Mouse (Mus musculus) intestine, embryonic 15.5 days (tissue): ENCODE measurements around the gene Myh7b. TPM values are rescaled to one million over a fixed set of nuclear protein-coding genes. Genes with fewer than 3 reads are reported as not detected.
A peak's percentile ranks its signal among the peaks of the same experiment; 100 is the strongest.

Experiments
- ATAC-seq: fragments of 200-750 bp; cut with Nextera tagmentation; 2 replicates; pipeline ENCODE4 v1.8.0; 2017; ENCODE audit warnings: moderate TSS enrichment, moderate library complexity
- H3K27ac ChIP-seq: fragments of 300-500 bp; sonication (generic); 2 replicates; pipeline ENCODE4 v1.5.1; 2015; ENCODE audit warnings: mild to moderate bottlenecking, inconsistent platforms
- H3K27me3 ChIP-seq: fragments of 300-500 bp; sonication (generic); replicated peaks from 2 replicates; pipeline ENCODE4 v1.6.1; 2015; ENCODE audit warnings: inconsistent platforms
- H3K36me3 ChIP-seq: fragments of 300-500 bp; sonication (generic); 2 replicates; pipeline ENCODE4 v1.6.1; 2015; ENCODE audit warnings: inconsistent platforms
- H3K4me1 ChIP-seq: fragments of 300-500 bp; sonication (generic); replicated peaks from 2 replicates; pipeline ENCODE4 v1.6.1; 2015; ENCODE audit warnings: inconsistent platforms
- H3K4me2 ChIP-seq: fragments of 300-500 bp; sonication (generic); replicated peaks from 2 replicates; pipeline ENCODE4 v1.6.1; 2015; ENCODE audit warnings: mild to moderate bottlenecking, inconsistent platforms
- H3K4me3 ChIP-seq: fragments of 300-500 bp; sonication (generic); replicated peaks from 2 replicates; pipeline ENCODE4 v1.5.1; 2015; ENCODE audit warnings: inconsistent platforms
- H3K9ac ChIP-seq: fragments of 300-500 bp; sonication (generic); 2 replicates; pipeline ENCODE4 v1.6.1; 2015; ENCODE audit warnings: inconsistent platforms
- H3K9me3 ChIP-seq: fragments of 300-500 bp; sonication (generic); 2 replicates; pipeline ENCODE4 v1.6.1; 2016; ENCODE audit warnings: inconsistent platforms
- WGBS: fragments of 180-500 bp; shearing (Covaris S2); methylation state at CpG from one replicate; pipeline ENCODE4 v1.1.7; 2015; 5-methylcytosine and 5-hydroxymethylcytosine counted together
- polyA plus RNA-seq: library from polyadenylated mRNA; unstranded; fragments of >200 nt; fragmentation: Nextera tagmentation; extraction: Ambion mirVana; gene quantifications from 2 replicates; pipeline ENCODE4 v1.2.1, GENCODE M21; 2015

The Myh7b gene
- polyA plus RNA-seq, 1 experiment from 2014 or later, result 0.72 TPM

DNA sequence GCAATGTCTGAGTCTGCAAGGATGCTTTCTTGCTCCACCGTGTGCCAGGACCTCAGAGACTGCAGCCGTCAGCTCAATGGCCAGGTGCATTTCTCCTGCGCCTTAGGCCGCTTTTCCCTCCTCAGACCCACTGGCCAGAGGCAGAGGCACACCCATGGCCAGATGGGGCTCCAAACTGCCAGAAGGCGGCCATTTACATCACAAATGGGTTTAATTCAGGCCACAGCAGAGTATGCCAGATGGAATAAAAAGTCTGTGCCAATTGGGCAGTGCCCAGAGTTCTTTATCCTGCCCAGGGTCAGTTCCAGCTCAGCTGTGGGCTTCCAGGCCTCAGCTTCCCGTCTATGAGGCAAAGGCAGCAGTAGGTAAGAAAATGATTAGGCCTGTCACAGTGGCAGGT is 29.6 kb downstream of the Myh7b start:
- Histone ChIP-seq H3K4me3 (no peak overlapping the region), H3K36me3 (peaks cover 58% of the 10 kb centered on the region), H3K4me2 (no peak overlapping the region), H3K4me1 (peaks cover 6% of the 10 kb centered on the region; the same call in 1 of the 2 replicates), H3K27ac (peak overlapping the region; percentile 62; the same call in 1 of the 2 replicates), H3K9me3 (no peaks in the 10 kb centered on the region), H3K27me3 (no peaks in the 10 kb centered on the region), H3K9ac (no peak overlapping the region)
- no peak for ATAC-seq
- WGBS, result 90% methylated on average over 6 of the region's 6 CpGs

- Histone ChIP-seq H3K27ac (peak overlapping the region; percentile 62), H3K4me3 (no peak overlapping the region), H3K4me1 (peaks cover 6% of the 10 kb centered on the region; the same call in 1 of the 2 replicates), H3K4me2 (no peak overlapping the region), H3K9me3 (no peaks in the 10 kb centered on the region), H3K9ac (no peak overlapping the region), H3K27me3 (no peaks in the 10 kb centered on the region), H3K36me3 (peaks cover 56% of the 10 kb centered on the region)
- ATAC-seq, result peak; percentile 95
- 82% methylated on average over 18 of the region's 18 CpGs for WGBS
These were observed 30.8 kb downstream of the Myh7b start for GRCm38 (mm10) chr2:155641540-155642472.

DNA sequence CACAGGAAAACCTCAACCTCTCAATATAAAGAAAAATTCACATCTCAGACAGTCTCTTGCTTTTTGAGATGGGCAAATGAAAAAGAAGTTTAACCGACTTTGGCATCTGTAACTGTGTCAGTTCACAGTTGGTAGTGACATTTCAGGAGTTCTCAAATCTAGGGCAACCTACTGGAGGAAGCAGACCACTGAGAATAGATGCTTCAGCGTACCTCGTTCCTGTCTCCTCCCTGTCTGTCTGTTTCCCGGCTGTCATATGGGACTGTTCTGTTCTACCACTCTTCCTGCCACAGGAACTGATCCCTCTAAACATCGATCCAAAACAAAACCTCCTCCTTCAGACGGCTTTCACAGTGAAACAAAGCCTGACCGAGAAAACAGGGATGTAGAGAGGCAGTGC is 34.7 kb downstream of the Myh7b start:
- WGBS, result 90% methylated on average over 7 of the region's 7 CpGs
- peaks cover 49% of the 10 kb centered on the region for H3K36me3 ChIP-seq

DNA sequence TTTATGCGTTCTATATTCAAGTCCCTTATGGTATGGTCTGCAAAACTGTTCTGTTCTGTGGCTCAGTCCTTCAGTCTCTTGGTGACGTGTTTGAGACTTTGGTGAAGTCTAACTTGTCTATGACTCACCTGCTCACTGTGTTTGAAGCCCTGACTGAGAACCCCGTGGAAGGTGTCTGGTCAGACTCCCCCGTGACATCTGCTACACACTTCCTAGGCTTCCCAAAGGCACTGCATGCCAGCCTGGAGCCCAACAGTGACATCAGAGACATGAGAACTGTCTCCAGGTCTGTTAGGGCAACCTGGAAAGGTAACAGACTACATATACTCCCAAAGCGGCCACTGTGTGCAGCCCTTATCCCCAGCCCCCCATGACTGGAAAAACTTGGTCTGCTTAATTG is 41.6 kb downstream of the Myh7b start:
- Histone ChIP-seq H3K36me3 (peaks cover 47% of the 10 kb centered on the region), H3K9me3 (no peaks in the 10 kb centered on the region), H3K9ac (no peak overlapping the region), H3K4me3 (no peak overlapping the region), H3K4me2 (no peak overlapping the region), H3K27ac (no peak overlapping the region), H3K27me3 (no peaks in the 10 kb centered on the region), H3K4me1 (no peaks in the 10 kb centered on the region)
- 93% methylated on average over 5 of the region's 5 CpGs for WGBS
- no peak for ATAC-seq

More for the DNA sequence above, 34.7 kb downstream of the Myh7b start:
- Histone ChIP-seq H3K4me1 (peaks cover 6% of the 10 kb centered on the region; the same call in 1 of the 2 replicates), H3K4me2 (no peak overlapping the region), H3K9ac (no peak overlapping the region), H3K9me3 (no peaks in the 10 kb centered on the region), H3K27me3 (no peaks in the 10 kb centered on the region), H3K4me3 (no peak overlapping the region), H3K27ac (no peak overlapping the region)
- no peak for ATAC-seq

- WGBS, result 90% methylated on average over 6 of the region's 6 CpGs
- Histone ChIP-seq H3K36me3 (peaks cover 45% of the 10 kb centered on the region), H3K9me3 (no peaks in the 10 kb centered on the region)
These were observed 44.9 kb downstream of the Myh7b start for GRCm38 (mm10) chr2:155655759-155656372.

DNA sequence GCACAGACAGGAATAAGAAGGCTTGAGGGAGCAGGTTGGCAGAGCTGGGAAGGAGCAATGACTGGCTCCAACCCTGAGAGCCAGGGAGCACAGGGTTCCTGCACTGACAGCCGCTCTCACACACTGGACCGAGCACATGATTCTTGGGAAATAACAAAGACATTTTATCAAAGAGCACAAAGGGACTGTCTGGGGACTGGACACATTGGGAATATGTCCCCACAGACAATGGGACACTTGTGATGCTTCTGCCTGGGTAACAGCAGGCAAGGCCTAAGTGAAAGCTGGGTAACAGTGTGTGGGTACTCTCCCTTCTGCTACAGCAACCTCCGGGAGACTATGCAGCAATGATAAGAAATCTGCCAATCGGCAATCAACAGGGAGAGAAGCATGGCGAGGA is 51.4 kb downstream of the Myh7b start:
- Histone ChIP-seq H3K4me3 (no peak overlapping the region), H3K36me3 (peaks cover 34% of the 10 kb centered on the region), H3K9ac (no peak overlapping the region), H3K27me3 (no peaks in the 10 kb centered on the region), H3K4me2 (no peak overlapping the region), H3K4me1 (no peaks in the 10 kb centered on the region), H3K9me3 (no peaks in the 10 kb centered on the region), H3K27ac (no peak overlapping the region)
- no peak for ATAC-seq
- 95% methylated on average over 5 of the region's 5 CpGs for WGBS

More at GRCm38 (mm10) chr2:155655759-155656372, 44.9 kb downstream of the Myh7b start:
- Histone ChIP-seq H3K9ac (no peak overlapping the region), H3K27me3 (no peaks in the 10 kb centered on the region), H3K4me1 (no peaks in the 10 kb centered on the region), H3K27ac (no peak overlapping the region), H3K4me3 (no peak overlapping the region), H3K4me2 (no peak overlapping the region)
- ATAC-seq, result no peak

- Histone ChIP-seq H3K27ac (no peak overlapping the region), H3K9me3 (no peaks in the 10 kb centered on the region), H3K4me2 (no peak overlapping the region), H3K36me3 (peaks cover 29% of the 10 kb centered on the region), H3K27me3 (no peaks in the 10 kb centered on the region), H3K4me1 (no peaks in the 10 kb centered on the region), H3K9ac (no peak overlapping the region), H3K4me3 (no peak overlapping the region)
- no peak for ATAC-seq
- 26% methylated on average over 5 of the region's 5 CpGs for WGBS
These were observed 52.1 kb downstream of the Myh7b start for GRCm38 (mm10) chr2:155663097-155663496.

DNA sequence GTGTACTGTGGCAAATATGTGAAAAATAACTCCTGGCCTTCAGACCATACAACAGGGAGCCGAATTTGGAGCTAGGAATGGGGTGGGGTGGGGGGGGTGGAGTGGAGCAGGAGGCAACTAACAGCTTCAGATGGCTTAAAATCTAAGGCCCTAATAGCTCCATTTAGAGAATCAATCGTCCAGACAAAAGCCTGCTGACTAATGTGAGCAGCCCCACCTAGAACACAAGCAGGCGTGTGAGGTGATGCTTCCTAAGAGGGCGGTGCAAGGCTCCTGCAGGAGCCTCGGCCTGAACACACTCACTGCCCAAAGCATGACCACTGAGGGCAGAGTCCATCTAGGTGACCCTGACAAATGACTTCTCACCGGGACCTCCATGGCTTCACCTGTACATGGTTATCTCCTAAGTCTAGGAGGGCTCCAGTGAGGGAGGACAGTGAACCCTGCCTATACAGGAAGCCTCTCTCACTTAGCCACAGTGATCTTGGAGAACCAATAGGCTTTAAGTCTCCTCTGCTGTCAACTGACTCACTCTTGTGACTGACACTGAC is 53.0 kb downstream of the Myh7b start:
- Histone ChIP-seq H3K27me3 (no peaks in the 10 kb centered on the region), H3K4me1 (no peaks in the 10 kb centered on the region), H3K4me2 (no peak overlapping the region), H3K27ac (no peak overlapping the region), H3K9ac (no peak overlapping the region), H3K4me3 (no peak overlapping the region), H3K36me3 (peaks cover 31% of the 10 kb centered on the region), H3K9me3 (no peaks in the 10 kb centered on the region)
- ATAC-seq, result no peak
- WGBS, result 78% methylated on average over 6 of the region's 6 CpGs

- no peak overlapping the region for H3K4me3 ChIP-seq
- no peak overlapping the region for H3K27ac ChIP-seq
- H3K9ac ChIP-seq, result no peak overlapping the region
- H3K4me1 ChIP-seq, result no peaks in the 10 kb centered on the region
- no peak for ATAC-seq
- H3K27me3 ChIP-seq, result no peaks in the 10 kb centered on the region
- H3K36me3 ChIP-seq, result peaks cover 19% of the 10 kb centered on the region
- H3K9me3 ChIP-seq, result no peaks in the 10 kb centered on the region
- 97% methylated on average over 8 of the region's 8 CpGs for WGBS
- no peak overlapping the region for H3K4me2 ChIP-seq
These were observed 56.9 kb downstream of the Myh7b start for GRCm38 (mm10) chr2:155667881-155668280.

GRCm38 (mm10) chr2:155668461-155668860 is 57.4 kb downstream of the Myh7b start:
- Histone ChIP-seq H3K27ac (no peak overlapping the region), H3K9ac (no peak overlapping the region), H3K4me2 (no peak overlapping the region), H3K4me1 (no peaks in the 10 kb centered on the region), H3K4me3 (no peak overlapping the region), H3K27me3 (no peaks in the 10 kb centered on the region), H3K9me3 (no peaks in the 10 kb centered on the region), H3K36me3 (peaks cover 18% of the 10 kb centered on the region)
- no peak for ATAC-seq
- WGBS, result 89% methylated on average over 4 of the region's 4 CpGs

GRCm38 (mm10) chr2:155671236-155671635 is 60.2 kb downstream of the Myh7b start:
- Histone ChIP-seq H3K4me2 (no peak overlapping the region), H3K9me3 (no peaks in the 10 kb centered on the region), H3K36me3 (peaks cover 12% of the 10 kb centered on the region), H3K27ac (no peak overlapping the region), H3K27me3 (no peaks in the 10 kb centered on the region), H3K9ac (no peak overlapping the region), H3K4me1 (no peaks in the 10 kb centered on the region), H3K4me3 (no peak overlapping the region)
- no peak for ATAC-seq
- 71% methylated on average over 4 of the region's 4 CpGs for WGBS

- no peaks in the 10 kb centered on the region for H3K4me1 ChIP-seq
- H3K27me3 ChIP-seq, result no peaks in the 10 kb centered on the region
- H3K27ac ChIP-seq, result no peak overlapping the region
- no peak overlapping the region for H3K9ac ChIP-seq
- H3K9me3 ChIP-seq, result no peaks in the 10 kb centered on the region
- H3K36me3 ChIP-seq, result peaks cover 7% of the 10 kb centered on the region
- no peak overlapping the region for H3K4me2 ChIP-seq
- H3K4me3 ChIP-seq, result no peak overlapping the region
- ATAC-seq, result peak; percentile 31; the same call in 1 of the 2 replicates
- 31% methylated on average over 2 of the region's 2 CpGs for WGBS
These were observed 62.5 kb downstream of the Myh7b start for GRCm38 (mm10) chr2:155673546-155673945.
